Mouse (Mus musculus) spleen, postnatal 14 days (tissue): ENCODE results near the gene Ttyh3.

Experiments used
- DNase-seq, 2 experiments: peaks; one replicate each; pipeline ENCODE4 v3.0.0; 2021 to 2022; ENCODE audit warnings: low spot score in 2 of 2

The Ttyh3 gene

DNA sequence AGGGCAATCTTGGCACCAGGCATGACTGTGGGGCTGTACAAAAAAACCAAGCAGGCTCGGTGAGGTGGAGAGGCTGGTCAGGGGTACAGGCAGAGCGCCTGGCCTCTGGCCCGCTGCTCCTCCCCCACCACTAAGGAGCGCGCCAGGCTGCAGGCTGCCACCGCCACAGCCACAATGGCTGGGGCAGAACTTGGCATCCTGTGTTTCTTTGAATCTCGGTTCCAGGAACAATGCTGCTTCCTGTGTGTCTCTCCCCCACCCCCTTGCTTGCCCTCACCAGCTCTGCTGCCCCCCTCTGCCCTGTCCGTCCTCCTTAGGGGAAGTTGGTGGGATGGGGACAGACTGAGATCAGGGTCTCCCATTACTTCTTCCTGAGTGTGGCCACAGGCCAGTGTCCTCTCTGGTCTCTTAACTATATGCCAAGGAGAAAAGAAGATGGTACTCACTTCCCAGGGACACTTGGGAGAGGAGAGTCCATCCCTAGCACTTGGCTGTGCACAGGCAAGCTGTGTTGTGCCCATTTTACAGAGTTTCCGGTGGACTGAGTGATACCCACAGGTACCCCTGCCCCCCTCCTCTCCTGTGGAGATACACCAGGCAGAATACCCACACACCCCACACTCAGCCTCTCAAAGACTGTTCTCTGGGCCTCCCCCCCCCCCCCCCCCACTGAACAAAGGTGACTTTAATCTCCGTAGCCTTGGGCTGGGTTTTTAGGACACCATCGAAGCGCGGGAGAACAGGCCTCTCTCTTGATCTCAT lies 39.1 kb downstream of the Ttyh3 start:
- no peak for DNase-seq

- no peak for DNase-seq
These were observed 40.2 kb downstream of the Ttyh3 start for GRCm38 (mm10) chr5:140608634-140609015.

DNA sequence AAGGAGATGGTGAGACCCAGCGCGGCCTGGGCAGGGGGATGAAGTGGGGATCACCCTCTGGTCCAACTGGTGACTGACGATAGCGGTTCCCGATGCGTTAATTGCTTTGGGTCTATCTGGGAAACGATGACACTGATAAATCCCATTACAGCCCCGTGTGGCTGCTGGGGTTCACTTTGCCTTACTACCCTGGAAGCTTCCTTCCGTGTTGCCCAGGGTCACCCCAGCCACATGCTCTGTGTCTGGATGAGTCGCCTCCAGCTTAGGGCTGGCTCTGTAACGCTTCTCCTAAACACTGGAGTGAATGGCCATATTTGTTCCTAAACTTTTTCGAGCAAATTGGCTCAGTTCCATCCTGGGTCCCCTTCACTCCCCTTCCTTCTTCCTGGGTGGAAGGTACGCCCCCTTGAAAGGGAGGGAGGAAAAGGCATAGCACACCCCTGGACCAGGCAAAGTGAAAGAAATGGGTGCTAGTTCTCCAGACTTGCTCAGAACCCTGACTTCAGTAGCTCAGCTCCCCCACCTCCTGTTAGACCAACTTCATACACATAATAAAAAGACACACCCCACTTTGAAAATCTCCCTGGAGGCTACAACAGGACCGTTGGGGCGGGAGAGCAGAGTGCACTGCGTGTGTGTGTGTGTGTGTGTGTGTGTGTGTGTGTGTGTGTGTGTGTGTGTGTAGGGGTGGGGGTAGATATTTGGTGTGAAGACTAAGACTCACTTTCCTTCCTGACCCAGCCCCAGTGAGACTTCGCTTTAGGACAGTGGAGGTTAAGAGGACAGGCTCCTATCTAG lies 40.8 kb downstream of the Ttyh3 start:
- DNase-seq, result no peak

DNA sequence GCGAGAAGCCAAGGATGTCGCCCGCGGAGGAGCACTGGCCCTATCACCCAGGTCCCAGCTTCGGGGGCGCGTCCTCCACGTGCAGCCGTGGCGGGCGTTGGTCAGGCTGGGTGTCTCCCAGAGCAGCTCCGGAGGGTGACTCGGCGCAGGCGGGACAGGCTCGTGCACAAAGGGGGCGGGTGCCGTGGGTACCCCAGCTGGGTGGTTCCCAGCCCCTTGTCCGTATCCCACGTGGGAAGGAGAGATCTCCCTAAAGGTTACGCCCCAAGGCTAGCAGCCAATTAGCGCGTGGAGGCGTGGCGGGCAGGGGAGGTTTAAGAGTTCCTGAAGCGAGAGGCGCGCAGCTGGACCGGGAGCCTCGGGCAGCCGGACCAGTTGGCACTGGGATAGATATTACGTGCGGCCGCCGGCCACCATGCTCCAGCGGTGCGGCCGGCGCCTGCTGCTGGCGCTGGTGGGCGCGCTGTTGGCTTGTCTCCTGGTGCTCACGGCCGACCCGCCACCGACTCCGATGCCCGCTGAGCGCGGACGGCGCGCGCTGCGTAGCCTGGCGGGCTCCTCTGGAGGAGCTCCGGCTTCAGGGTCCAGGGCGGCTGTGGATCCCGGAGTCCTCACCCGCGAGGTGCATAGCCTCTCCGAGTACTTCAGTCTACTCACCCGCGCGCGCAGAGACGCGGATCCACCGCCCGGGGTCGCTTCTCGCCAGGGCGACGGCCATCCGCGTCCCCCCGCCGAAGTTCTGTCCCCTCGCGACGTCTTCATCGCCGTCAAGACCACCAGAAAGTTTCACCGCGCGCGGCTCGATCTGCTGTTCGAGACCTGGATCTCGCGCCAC lies 41.6 kb downstream of the Ttyh3 start, which contains the start of gene Lfng:
Gene Lfng, plus strand, starts transcription at position 320 of the 835 bp plus-strand sequence.
- peak; percentile 75 to 79 for DNase-seq

DNA sequence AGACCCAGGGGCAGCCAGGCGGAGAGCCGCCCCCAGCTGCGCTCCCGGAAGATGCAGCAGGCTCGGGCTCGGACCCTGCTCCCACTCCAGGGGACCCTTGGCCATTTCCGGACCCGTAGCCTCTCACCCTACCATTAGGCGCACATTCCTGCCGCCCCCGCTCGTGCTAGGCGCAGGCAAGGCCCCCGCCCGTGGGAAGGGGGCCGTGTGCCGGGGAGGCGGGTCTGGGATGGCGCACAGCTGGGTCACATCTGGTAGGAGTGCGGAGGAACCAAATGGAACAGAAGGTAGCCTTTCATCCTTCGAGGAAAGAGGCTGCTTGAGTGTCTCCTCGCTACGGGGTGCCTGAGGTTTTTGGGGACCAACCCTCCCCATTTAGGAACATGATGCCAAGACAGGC lies 42.4 kb downstream of the Ttyh3 start:
- no peak for DNase-seq

GRCm38 (mm10) chr5:140605228-140605627 lies 43.6 kb downstream of the Ttyh3 start:
- DNase-seq, result no peak

DNA sequence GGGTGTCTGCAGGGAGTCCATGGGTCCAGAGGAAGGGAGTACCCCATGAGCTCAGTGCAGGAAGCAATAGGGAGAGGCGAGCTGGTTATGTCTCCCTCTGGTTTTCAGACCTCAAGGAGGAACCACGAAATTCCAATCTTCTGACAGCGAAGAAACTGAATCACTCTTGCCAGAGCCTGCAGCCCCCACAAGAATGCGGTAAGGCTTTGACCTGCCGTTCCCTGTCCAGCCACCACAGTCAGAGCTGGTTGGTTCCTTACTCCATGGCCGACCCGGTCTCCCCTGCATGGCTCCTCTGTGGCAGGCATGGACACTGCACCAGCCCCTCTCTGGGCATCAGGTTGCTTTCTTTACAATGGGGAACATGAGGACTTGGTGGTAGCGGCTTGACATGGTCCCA lies 44.4 kb downstream of the Ttyh3 start:
- DNase-seq, result no peak

DNA sequence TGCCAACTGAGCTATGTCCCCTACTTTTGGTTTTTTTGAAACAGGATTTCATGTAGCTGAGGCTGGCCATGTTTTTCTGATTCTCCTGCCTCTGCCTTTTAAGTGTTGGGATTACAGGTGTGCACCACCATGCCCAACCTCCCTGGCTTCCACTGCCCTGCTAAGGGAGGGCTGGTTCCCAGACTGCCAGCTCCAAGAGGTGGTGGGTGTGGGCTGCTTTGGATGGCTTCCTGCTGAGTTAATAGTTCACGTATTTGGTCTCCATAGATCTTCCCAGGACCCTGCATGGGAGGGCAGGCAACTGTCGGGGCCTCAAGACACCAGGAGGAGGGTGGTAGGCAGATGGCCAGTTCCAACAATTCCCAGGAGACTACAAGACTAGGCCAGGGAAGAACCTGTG lies 46.3 kb downstream of the Ttyh3 start:
- DNase-seq, result no peak

- no peak for DNase-seq
These were observed 47.1 kb downstream of the Ttyh3 start for GRCm38 (mm10) chr5:140601712-140602111.

DNA sequence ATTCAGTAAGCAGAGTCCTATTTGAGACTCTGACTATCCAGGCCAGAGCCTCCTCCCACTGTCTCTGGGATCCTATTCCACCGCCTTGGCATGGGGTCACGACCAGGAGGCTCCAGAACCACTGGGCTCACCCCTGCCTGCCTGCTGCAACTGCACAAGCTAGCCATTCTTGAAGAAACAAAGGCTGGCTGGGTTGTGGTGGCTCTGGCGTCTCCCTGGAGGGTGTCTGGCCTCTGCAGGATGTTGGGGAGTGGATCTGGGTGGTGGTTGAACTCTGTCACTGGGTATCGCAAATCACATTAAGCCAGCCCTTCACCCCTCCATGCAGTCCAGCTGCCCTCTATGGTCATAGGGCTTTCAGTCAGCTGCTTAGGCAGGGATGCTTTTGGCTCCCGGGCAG lies 48.9 kb downstream of the Ttyh3 start:
- no peak for DNase-seq

DNA sequence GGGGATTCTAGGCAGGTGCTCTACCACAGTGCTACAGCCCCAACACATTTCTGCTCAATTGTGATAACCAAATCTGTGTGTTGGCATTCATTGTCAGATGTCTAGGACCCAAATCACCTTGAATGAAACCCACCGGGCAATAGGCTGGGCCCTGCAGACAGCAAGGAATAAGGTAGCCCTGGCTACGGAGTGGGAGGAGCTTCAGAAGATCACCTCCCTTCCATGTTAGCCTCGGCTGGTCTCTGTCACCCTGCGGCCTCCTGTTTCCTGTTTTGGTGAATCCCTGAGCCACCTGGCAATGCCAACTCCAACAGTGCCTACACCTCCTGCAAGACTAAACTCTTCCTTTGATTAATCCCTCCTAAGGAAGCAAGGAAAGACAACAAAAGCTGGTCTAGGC lies 51.0 kb downstream of the Ttyh3 start:
- DNase-seq, result no peak

DNA sequence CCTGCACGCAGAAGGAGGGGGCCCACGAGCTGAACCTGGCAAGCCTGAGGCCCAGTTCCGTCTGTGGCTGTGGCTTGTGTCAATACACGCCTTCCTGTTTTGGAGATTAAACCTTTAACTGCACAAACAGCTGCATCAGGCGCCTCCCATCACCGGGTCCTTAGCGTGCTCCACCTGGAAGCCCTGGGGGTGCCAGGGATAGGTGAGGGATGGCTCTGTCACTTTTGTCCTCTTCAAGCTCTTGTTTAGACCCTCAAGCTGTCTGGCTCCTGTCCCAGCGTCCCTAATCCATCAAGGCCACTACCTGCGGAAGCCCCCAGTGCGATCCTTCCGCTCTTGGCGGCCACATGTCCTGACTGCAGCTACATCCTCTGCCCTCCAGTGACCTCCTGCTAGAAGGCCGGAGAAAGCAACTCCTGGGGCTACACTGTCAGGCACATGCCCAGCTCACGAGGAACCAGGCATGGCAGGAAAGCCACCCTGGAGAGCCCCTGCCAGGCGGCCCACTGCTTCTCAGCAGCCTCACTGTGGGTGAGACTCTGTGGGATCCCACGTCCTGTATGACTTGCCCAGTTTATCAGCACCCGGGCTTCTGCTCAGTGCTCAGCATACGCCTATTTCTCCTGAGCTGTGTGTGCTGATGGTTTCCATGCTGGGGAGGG lies 51.8 kb downstream of the Ttyh3 start:
- DNase-seq, result peak in 1 of 2 experiments; percentile 59

DNA sequence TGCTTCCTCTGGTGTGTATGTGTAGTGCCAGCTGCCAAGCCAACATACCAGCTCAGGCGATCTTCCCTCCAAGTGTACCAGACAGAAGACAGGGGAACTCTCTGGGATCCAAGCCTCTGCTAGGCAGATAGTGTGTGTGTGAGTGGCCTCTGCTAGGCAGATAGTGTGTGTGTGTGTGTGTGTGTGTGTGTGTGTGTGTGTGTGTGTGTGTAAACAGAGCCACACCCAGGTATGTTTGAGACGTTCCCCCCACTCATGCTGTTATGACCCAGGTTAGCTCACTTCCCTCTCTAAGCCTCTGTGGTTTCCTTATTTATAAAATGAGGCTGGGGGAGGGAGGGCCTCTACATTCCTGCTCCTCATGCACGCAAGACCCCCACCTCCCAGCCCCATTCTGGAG lies 52.4 kb downstream of the Ttyh3 start:
- no peak for DNase-seq

DNA sequence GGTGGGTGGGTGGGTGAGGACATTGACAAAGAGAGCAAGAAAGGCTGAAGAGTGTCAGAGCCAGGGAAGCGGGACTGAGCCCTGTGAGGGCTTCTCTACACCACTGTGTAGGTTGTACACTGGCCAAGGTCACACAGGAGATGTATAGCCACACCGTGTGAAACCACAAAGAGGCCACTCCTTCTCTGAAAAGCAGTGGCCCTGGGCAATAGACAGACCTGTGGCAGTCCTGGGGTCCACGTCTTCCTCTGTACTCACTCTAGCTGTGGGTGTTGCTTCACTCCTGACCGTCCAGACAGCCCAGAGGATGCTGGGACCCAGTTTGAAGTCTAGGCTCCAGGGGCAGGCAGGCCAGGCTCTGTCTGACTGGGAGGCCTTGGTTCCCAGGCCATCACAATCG lies 54.0 kb downstream of the Ttyh3 start:
- DNase-seq, result no peak

- no peak for DNase-seq
These were observed 59.6 kb downstream of the Ttyh3 start for GRCm38 (mm10) chr5:140589082-140589774.

DNA sequence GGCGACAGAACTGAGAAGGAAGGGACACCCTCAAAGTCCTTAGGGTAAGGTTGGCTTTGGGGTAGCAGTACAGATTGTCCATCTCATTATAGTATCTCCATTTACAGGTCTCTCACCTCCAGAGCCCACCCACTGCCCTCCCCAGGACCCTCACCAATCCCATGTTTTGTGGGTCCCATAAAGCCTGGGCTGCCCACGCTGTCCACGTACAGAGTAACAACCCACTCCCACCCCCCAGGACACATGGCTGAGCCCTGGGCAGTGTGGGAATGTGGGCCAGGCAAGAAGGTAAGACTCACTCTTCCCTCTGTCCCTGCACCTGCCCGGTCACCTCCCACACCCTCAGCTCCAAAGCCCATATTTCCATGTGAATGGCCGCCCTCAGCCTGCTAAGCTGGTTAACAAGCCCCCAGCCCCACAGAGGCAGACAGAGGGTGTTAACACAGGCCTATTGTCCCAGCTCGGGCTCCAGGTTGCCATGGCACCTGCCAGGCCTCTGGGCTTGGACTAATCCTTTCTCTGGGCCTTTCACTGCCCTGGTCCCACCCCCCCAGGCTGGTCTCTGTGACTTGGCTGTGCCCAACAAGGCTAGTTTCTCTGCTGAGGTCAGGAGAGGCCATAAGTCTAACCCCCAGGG lies 65.0 kb downstream of the Ttyh3 start:
- no peak for DNase-seq

- no peak for DNase-seq
These were observed 65.7 kb downstream of the Ttyh3 start for GRCm38 (mm10) chr5:140582995-140583731.

DNA sequence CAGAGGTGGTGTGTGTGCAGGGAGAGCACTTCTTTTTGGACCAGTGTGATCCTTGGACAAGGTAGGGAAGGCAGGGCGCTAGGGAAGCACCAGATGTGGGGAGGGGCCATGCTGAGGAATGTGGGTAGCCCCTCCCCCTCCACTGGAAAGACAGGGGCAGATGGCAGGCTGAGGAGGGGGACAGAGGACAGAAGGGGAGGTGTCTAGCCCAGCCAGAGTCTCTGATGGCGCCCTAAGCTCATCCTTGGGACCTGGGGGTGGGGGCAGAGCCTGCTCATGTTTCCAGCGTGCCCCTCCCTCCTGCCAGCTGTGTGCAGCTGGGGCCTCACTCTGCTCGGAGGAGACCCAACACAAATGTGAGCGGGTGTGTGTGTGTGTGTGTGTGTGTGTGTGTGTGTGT lies 67.3 kb downstream of the Ttyh3 start:
- no peak for DNase-seq

- DNase-seq, result no peak
These were observed 69.1 kb downstream of the Ttyh3 start for GRCm38 (mm10) chr5:140579771-140580170.

DNA sequence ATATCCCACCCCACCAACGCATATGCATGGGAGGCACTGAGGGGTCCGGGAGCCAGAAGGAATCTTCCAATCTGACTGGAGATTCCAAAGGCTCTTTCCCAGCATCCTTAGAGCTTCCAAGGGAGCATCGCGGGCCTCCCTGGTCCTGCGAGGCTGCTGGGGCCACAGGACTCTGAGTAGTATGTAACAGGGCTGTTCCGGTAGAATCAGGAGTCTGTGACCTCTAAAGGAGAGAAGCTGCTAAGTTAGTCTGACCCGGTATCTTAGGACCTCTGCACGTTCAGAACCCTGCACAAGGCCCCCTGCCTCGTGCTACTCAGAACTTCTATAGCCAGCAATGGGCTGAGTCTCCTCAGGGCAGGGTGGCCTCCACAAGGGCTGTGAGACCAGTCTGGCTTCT lies 69.6 kb downstream of the Ttyh3 start:
- DNase-seq, result no peak
